Mouse (Mus musculus) layer of hippocampus, adult 11-12 months (tissue): ENCODE measurements around the gene Cdh5.
A peak's percentile ranks its signal among the peaks of the same experiment; 100 is the strongest.
"Not testable (repeated sequence)": the region's sequence is repeated elsewhere in the genome, so short reads cannot be mapped to it uniquely, and the experiment has no call there.

Source experiments
- DNase-seq: peaks from one replicate; pipeline ENCODE4 v3.0.0; 2022; ENCODE audit warnings: low spot score

Cdh5 gene

GRCm38 (mm10) chr8:104090993-104091900 lies 10.2 kb upstream of the Cdh5 start:
- DNase-seq, result peak; percentile 44

- DNase-seq, result no peak
These were observed 8.1 kb upstream of the Cdh5 start for GRCm38 (mm10) chr8:104093336-104093735.

- no peak for DNase-seq
These were observed 5.8 kb upstream of the Cdh5 start for GRCm38 (mm10) chr8:104095595-104095994.

GRCm38 (mm10) chr8:104096644-104097043 lies 4.8 kb upstream of the Cdh5 start:
- no peak for DNase-seq

- peak; percentile 35 for DNase-seq
These were observed 2.6 kb upstream of the Cdh5 start for GRCm38 (mm10) chr8:104098671-104099346.

GRCm38 (mm10) chr8:104099347-104100099 lies 1.9 kb upstream of the Cdh5 start:
- DNase-seq, result no peak

GRCm38 (mm10) chr8:104100724-104101123 lies 701 bp upstream of the Cdh5 start:
- DNase-seq, result not testable (repeated sequence)

- DNase-seq, result no peak
These were observed 2.0 kb downstream of the Cdh5 start for GRCm38 (mm10) chr8:104103462-104103861.

- no peak for DNase-seq
These were observed 4.3 kb downstream of the Cdh5 start for GRCm38 (mm10) chr8:104105768-104106167.

- no peak for DNase-seq
These were observed 5.0 kb downstream of the Cdh5 start for GRCm38 (mm10) chr8:104106276-104106946.

- DNase-seq, result no peak
These were observed 5.7 kb downstream of the Cdh5 start for GRCm38 (mm10) chr8:104107111-104107510.

- no peak for DNase-seq
These were observed 6.6 kb downstream of the Cdh5 start for GRCm38 (mm10) chr8:104108048-104108447.

- DNase-seq, result peak; percentile 18
These were observed 9.2 kb downstream of the Cdh5 start for GRCm38 (mm10) chr8:104110498-104111134.

GRCm38 (mm10) chr8:104121640-104122416 lies 20.4 kb downstream of the Cdh5 start:
- no peak for DNase-seq

GRCm38 (mm10) chr8:104123080-104123657 lies 21.7 kb downstream of the Cdh5 start:
- DNase-seq, result no peak

- no peak for DNase-seq
These were observed 23.1 kb downstream of the Cdh5 start for GRCm38 (mm10) chr8:104124534-104124933.

- peak; percentile 60 for DNase-seq
These were observed 25.9 kb downstream of the Cdh5 start for GRCm38 (mm10) chr8:104127160-104127883.

- DNase-seq, result no peak
These were observed 29.5 kb downstream of the Cdh5 start for GRCm38 (mm10) chr8:104130916-104131315.

GRCm38 (mm10) chr8:104131414-104131975 lies 30.1 kb downstream of the Cdh5 start:
- peak; percentile 34 for DNase-seq
